Mouse (Mus musculus) right cerebral cortex, adult 2 months (tissue): Measurements from ENCODE around the gene Apoc1.
A peak's percentile ranks its signal among the peaks of the same experiment; 100 is the strongest.

ENCODE experiments used
- DNase-seq, 2 experiments: peaks; one replicate each; pipeline ENCODE4 v3.0.0; 2021 to 2022; ENCODE audit warnings: low spot score in 2 of 2

Apoc1 gene

DNA sequence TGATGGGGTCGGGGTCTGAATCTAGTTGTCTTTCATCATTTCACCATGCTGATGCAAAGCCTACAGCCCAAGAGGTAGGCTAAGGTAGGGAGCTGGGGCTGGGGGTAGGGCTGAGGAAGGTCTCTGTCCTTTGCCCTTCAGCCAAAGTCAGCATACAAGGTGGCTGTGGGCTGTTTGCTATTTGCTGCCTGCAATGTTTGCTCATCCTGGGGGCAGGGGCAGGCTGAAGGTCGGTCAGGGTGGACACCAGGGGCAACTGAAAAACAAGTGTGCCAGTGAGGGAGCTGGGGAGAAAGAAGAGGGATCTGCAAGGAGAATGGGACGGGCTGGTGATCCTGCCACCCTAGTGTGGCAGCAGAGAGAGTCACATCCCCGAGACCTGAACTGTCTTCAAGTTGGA, 7.1 kb downstream of the Apoc1 start:
- DNase-seq, result no peak

DNA sequence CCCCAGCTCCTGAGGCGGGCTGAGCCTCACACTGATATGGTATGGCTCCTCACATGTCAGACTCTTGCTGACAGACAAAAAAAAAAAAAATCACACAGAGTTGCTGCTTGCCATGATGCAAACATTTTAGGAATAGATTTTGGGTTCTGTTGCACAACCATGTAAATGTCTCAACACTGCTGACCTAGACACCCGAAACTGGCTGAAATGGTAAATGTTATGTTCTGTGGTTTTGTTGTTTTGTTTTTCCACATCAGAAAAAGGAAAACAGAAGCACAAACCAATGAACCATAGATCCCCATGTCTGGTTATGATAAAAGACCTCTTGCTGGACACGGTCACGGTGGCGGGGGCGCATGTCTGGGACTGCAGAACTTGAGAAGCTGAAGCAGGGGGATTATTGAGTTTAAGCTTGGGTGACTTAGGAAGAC, 8.7 kb downstream of the Apoc1 start:
- DNase-seq, result no peak

DNA sequence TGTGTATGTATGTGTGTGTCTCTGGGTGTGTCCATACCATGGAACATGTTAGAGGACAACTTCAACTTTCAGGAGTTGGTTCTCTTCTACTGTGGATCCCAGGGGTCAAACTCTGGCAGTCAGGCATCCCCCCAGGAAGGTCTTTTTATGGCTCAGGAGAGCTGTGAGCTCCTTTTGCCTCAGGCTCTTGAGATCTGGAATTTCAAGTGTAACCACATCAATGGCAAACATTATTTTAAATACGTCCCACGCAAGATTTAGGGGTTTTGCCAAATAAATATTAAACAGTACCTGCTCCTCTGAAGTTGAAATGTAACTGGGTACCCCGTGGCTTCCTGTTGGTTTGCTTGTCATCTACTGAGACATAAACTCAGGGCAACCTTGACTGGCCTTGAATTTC, 9.5 kb downstream of the Apoc1 start:
- DNase-seq, result no peak

- no peak for DNase-seq
These were observed 11.2 kb downstream of the Apoc1 start, which contains the start of the genes Gm44805 and Apoc4 for GRCm38 (mm10) chr7:19681202-19681694. Gene Gm44805, minus strand, starts transcription at chr7:19681423. Gene Apoc4, minus strand, starts transcription at chr7:19681479.

DNA sequence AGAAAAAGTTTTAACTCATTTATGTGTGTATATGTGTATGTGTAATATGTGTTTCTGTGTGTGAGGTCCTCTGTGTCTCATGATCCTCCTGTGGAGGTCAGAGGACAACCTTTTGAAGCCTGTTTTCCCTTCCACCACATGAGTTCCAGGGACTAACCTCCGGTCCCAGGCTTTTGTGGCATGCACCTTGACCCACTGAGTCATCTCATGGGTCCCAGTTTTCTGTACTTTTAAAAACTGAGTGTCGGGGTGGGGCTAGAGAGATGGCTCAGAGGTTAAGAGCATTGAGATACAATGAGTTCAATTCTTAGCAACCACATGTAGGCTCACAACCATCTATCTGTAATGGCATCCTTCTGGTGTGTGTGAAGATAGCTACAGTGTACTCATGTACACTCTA, 11.8 kb downstream of the Apoc1 start:
- DNase-seq, result no peak

DNA sequence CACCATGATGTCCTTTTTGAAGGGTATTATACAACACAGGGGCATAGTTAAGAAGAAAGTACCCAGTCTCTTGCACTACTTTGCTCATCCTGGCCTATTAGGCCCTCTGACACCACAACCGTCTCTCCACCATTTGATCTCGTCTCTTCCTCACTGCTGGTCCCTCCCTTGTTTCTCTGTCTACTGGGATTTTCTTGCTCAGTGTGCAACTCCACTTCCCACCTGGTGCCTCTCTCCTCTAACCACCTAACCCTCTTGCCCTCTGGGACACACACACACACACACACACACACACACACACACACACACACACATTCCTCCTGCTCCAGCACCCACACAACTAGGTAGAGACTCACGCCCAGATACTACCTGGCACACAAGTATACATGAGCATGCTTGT, 13.6 kb downstream of the Apoc1 start:
- no peak for DNase-seq

DNA sequence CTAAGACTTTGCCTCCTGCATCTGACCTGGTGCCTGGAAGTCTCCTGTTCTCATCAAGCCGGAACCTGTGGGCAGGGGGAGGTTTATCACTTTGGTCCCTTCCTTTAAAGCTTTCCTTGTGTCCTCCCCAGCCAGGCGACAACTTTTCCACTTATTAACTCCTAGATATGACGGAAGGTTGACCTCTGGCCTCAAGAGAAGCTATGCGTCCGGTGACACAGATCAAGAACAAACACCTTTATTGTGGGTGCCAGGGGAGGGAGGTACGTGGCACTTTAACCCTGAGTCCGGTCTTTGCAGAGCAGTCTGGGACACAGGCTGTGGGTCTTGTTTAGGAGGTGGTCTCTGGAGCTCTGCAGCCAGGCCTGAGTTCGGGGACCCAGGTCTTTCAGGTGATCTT, 14.6 kb downstream of the Apoc1 start, which contains the start of gene Apoc2:
Apoc2 (minus strand) TSS at position 70 of the 400 bp plus-strand sequence.
- DNase-seq, result no peak

GRCm38 (mm10) chr7:19676662-19677061, 15.8 kb downstream of the Apoc1 start:
- DNase-seq, result no peak

- DNase-seq, result no peak
These were observed 16.6 kb downstream of the Apoc1 start for GRCm38 (mm10) chr7:19675824-19676223.

GRCm38 (mm10) chr7:19673083-19673699, 19.3 kb downstream of the Apoc1 start:
- DNase-seq, result no peak

DNA sequence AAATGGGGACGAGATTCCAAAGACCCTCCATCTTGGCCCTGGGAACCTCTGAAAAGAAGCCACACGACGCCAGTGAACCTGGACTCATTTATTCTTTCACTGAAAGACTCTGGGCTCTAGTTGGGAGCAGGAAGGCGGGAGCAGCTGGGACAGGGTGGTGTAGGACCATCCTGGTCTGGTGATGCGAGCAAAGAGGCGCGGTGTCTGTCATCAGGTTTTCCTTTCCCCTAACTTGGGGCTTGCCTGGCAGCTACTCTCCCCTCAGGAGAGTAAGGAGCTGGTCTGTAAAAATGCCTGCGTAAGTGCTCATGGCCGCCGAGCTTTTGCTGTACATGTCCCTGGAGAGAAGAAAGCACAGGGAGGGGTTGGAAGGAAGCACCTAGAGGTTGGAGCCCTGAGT, 20.9 kb downstream of the Apoc1 start:
- no peak for DNase-seq

- peak; percentile 96 to 97 for DNase-seq
These were observed 23.3 kb downstream of the Apoc1 start for GRCm38 (mm10) chr7:19668947-19669721.

DNA sequence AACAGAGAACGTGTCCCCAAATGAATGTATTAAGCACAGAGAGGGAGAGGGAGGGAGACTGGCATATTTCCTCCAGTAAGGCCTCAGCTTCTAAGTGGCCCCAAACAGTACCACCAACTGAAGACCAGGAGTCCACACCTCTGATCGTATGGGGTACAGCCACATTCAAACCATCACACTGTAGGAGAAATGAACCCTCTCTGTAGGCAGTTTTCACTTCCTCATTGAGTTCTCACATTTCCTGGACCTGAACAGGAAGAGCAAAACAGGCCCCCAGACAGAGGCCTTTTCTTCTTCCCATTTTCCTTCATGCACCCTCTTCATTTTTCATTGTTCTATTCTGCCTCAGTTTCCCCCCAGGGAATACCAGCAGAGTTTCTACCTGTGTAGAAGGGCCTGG, 25.0 kb downstream of the Apoc1 start:
- no peak for DNase-seq

GRCm38 (mm10) chr7:19666750-19667149, 25.7 kb downstream of the Apoc1 start:
- DNase-seq, result no peak

GRCm38 (mm10) chr7:19664955-19665841, 27.3 kb downstream of the Apoc1 start, which contains the start of gene Clptm1:
Gene Clptm1, minus strand, starts transcription at chr7:19665033.
- DNase-seq, result peak; percentile 97 to 99

DNA sequence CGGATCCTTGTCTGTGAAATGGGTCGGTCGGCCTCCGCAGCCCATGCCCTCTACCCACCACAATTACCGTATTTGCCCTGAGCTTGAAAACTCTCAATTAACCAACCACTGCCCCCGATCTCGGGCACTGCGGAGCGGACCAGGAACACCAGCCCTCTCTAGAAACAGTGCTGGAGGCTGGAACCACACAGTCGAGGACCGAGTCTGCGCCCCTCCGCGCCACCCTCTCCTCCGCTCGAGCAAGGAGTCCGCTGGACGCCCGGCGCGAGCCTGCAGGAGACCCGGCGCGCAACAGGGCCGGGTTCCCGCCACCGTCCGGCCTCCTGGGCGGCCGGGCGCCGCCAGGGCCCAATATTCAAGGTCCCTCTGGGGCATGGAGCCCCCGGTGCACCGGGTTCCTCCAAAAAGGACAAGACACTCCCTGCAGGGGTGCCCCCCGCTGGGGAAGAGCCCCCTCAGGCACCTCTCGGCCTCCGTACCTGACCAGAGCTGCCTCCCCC, 28.0 kb downstream of the Apoc1 start:
- DNase-seq, result peak in 1 of 2 experiments; percentile 23

- peak in 1 of 2 experiments; percentile 17 for DNase-seq
These were observed 28.5 kb downstream of the Apoc1 start for GRCm38 (mm10) chr7:19663940-19664339.

DNA sequence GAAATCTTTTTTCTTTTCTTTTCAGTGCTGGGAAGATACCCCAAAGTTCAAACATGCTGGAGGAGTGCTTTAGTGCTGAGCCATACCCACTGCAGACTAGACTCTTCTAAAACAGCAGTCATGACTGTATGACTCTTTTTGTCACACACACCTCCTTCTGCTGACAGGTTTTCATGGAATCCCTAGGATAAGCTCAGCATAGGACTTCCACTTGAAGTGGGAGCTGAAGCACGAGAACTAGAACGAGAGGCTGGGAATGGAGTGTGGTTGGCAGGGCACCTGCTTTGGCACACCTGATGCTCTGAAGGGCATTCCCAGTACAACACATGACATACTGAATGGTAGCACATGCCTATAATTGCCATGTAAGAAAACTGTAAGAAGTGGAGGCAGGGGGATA, 39.8 kb downstream of the Apoc1 start:
- no peak for DNase-seq

GRCm38 (mm10) chr7:19651063-19651786, 41.2 kb downstream of the Apoc1 start:
- no peak for DNase-seq

DNA sequence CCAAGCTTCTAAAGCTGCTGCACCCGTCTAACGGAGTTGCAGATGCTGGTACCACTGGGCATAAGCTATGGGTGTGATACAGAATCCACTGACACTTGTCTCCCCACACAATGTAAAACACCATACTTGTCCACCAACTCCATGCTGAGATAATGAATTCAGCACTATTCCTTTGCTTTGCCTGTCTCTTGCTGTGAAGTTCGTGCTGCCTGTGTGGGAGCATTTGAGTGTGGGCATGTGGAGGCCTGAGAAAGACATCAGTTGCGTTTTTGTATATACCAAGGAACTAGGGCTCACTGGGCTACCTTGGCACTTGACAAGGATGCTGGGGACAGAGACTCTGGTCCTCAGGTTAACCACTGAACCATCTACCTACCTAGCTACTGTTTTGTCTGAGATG, 51.2 kb downstream of the Apoc1 start:
- DNase-seq, result peak; percentile 46 to 54
